Mouse (Mus musculus) layer of hippocampus, postnatal 25 days (tissue): ENCODE results near the gene Zfp961. TPM values are rescaled to one million over a fixed set of nuclear protein-coding genes. Genes with fewer than 3 reads are reported as not detected.

ENCODE experiments used
- DNase-seq, 2 experiments: peaks; one replicate each; pipeline ENCODE4 v3.0.0; 2022; ENCODE audit warnings: mixed read lengths in 2 of 2, low spot score in 1 of 2; ENCODE audit errors: extremely low spot score in 1 of 2
- total RNA-seq, 2 experiments: library from RNA; stranded (reverse); gene quantifications; 2 replicates each; pipeline ENCODE4 v1.2.3; 2021

Zfp961 gene
- total RNA-seq, 2 experiments from 2014 or later = 15.4 to 21.8 TPM

- DNase-seq = no peak
Measured at GRCm38 (mm10) chr8:71960483-71960882, 9.6 kb downstream of the Zfp961 start.

GRCm38 (mm10) chr8:71961796-71962195, 11.0 kb downstream of the Zfp961 start:
- DNase-seq = no peak

- DNase-seq = no peak
Measured at GRCm38 (mm10) chr8:71964051-71964450, 13.2 kb downstream of the Zfp961 start.

- DNase-seq = no peak
Measured at GRCm38 (mm10) chr8:71965166-71965565, 14.3 kb downstream of the Zfp961 start.

GRCm38 (mm10) chr8:71966411-71966810, 15.6 kb downstream of the Zfp961 start:
- DNase-seq = no peak

- DNase-seq = no peak
Measured at GRCm38 (mm10) chr8:71967261-71967660, 16.4 kb downstream of the Zfp961 start.

- DNase-seq = no peak
Measured at GRCm38 (mm10) chr8:71968100-71968499, 17.3 kb downstream of the Zfp961 start.

GRCm38 (mm10) chr8:71968636-71969035, 17.8 kb downstream of the Zfp961 start:
- no peak for DNase-seq

- peak in 1 of 2 experiments; percentile 11 for DNase-seq
Measured at GRCm38 (mm10) chr8:71971945-71972344, 21.1 kb downstream of the Zfp961 start.

GRCm38 (mm10) chr8:71974211-71974610, 23.4 kb downstream of the Zfp961 start:
- DNase-seq = no peak

- DNase-seq = no peak
Measured at GRCm38 (mm10) chr8:71981032-71981431, 30.2 kb downstream of the Zfp961 start.

- no peak for DNase-seq
Measured at GRCm38 (mm10) chr8:71981456-71981855, 30.6 kb downstream of the Zfp961 start.

- no peak for DNase-seq
Measured at GRCm38 (mm10) chr8:71984601-71985000, 33.8 kb downstream of the Zfp961 start.

- DNase-seq = peak; percentile 55 to 60
Measured at GRCm38 (mm10) chr8:71988110-71988866, 37.5 kb downstream of the Zfp961 start.

- DNase-seq = no peak
Measured at GRCm38 (mm10) chr8:71988867-71989599, 38.2 kb downstream of the Zfp961 start.

- DNase-seq = no peak
Measured at GRCm38 (mm10) chr8:71999434-71999833, 48.6 kb downstream of the Zfp961 start.

- no peak for DNase-seq
Measured at GRCm38 (mm10) chr8:72000223-72000622, 49.4 kb downstream of the Zfp961 start.

- no peak for DNase-seq
Measured at GRCm38 (mm10) chr8:72002942-72003341, 52.1 kb downstream of the Zfp961 start.

GRCm38 (mm10) chr8:72005912-72006311, 55.1 kb downstream of the Zfp961 start:
- DNase-seq = no peak

GRCm38 (mm10) chr8:72006763-72007162, 55.9 kb downstream of the Zfp961 start:
- no peak for DNase-seq

- no peak for DNase-seq
Measured at GRCm38 (mm10) chr8:72008134-72008641, 57.4 kb downstream of the Zfp961 start.

GRCm38 (mm10) chr8:72009473-72009872, 58.6 kb downstream of the Zfp961 start, which contains the start of gene Cyp4f18:
Cyp4f18 (minus strand) TSS chr8:72009626.
- DNase-seq = no peak
